Comparison of ENCODE assay signal across 13 mouse cellular contexts in genomic region chr4:145267631-145268110, GRCm38 (mm10). TPM values are rescaled to one million over a fixed set of nuclear protein-coding genes. Genes with fewer than 3 reads are reported as not detected.
DNase-seq lines count a peak whose midpoint lies in the region; ATAC-seq lines count a peak whose summit lies in the region.
"Had no signal": no experiment of that assay in that cellular context is flagged by ENCODE, and none has a peak within 500 bp of the region (broad histone marks: within the 10 kb centered on the region; RNA-seq: fewer than 3 reads in every experiment).

No protein-coding gene starts in this region.

- intact Hi-C loops in gastrocnemius, postnatal 36 days (cut with DNase I) = no loop called here

- H3K9me3 ChIP-seq in embryonic facial prominence, embryonic 14.5 days (ENCODE audit: control insufficient read depth, low read length) = no peaks in the 10 kb centered on the region
- H3K9me3 ChIP-seq: forebrain, embryonic 13.5 days; midbrain, embryonic 15.5 days had no signal

- peak; percentile 20 for DNase-seq in layer of hippocampus, adult 11-12 months (ENCODE audit: low spot score)
- no peak for DNase-seq in layer of hippocampus, postnatal 25 days (ENCODE audit: extremely low spot score in 1 of 2, low spot score in 1 of 2)
- DNase-seq in NIH3T3 (ENCODE audit: low read depth) = peak; percentile 75
- peak; percentile 33 for DNase-seq in embryonic facial prominence, embryonic 14.5 days (ENCODE audit: low spot score)
- DNase-seq in urinary bladder, postnatal 25 days (ENCODE audit: low spot score) = no peak
- no peak for DNase-seq in embryo, embryonic 9.5 days (ENCODE audit: extremely low spot score)
- DNase-seq in gastrocnemius, postnatal 36 days = no peak
- DNase-seq: cerebellum, postnatal 14 days had no signal

- no peaks in the 10 kb centered on the region for H3K4me1 ChIP-seq in embryonic facial prominence, embryonic 14.5 days (ENCODE audit: control insufficient read depth, insufficient read depth, low read length)
- H3K4me1 ChIP-seq: forebrain, embryonic 13.5 days; midbrain, embryonic 15.5 days had no signal

- peak; percentile 67; the same call in 1 of the 2 replicates for ATAC-seq in embryonic facial prominence, embryonic 14.5 days (ENCODE audit: low read depth)
- peak; percentile 39 for ATAC-seq in megakaryocyte, adult 5-6 weeks (ENCODE audit: poor library complexity, severe bottlenecking)
- ATAC-seq: forebrain, embryonic 13.5 days; hindbrain, embryonic 16.5 days; midbrain, embryonic 15.5 days had no signal

- H3K4me3 ChIP-seq in embryonic facial prominence, embryonic 14.5 days (ENCODE audit: low read depth, low read length) = no peak overlapping the region
- H3K4me3 ChIP-seq: forebrain, embryonic 13.5 days; midbrain, embryonic 15.5 days had no signal

- no peak overlapping the region for H3K27ac ChIP-seq in embryonic facial prominence, embryonic 14.5 days (replicated peaks; ENCODE audit: low read depth, low read length)
- H3K27ac ChIP-seq: forebrain, embryonic 13.5 days; midbrain, embryonic 15.5 days had no signal

- H3K9ac ChIP-seq in embryonic facial prominence, embryonic 14.5 days (ENCODE audit: low read depth, low read length) = no peak overlapping the region
- H3K9ac ChIP-seq: forebrain, embryonic 13.5 days; midbrain, embryonic 15.5 days had no signal

- 58% methylated on average over 4 of the region's 4 CpGs for WGBS in embryonic facial prominence, embryonic 14.5 days

- no peaks in the 10 kb centered on the region for H3K27me3 ChIP-seq in embryonic facial prominence, embryonic 14.5 days (replicated peaks; ENCODE audit: control insufficient read depth, insufficient read depth, low read length)
- H3K27me3 ChIP-seq: forebrain, embryonic 13.5 days; midbrain, embryonic 15.5 days had no signal

- no peaks in the 10 kb centered on the region for H3K36me3 ChIP-seq in embryonic facial prominence, embryonic 14.5 days (ENCODE audit: control insufficient read depth, insufficient read depth, low read length)
- H3K36me3 ChIP-seq: midbrain, embryonic 15.5 days had no signal

- no peak overlapping the region for H3K4me2 ChIP-seq in embryonic facial prominence, embryonic 14.5 days (ENCODE audit: low read depth, low read length)
- H3K4me2 ChIP-seq: forebrain, embryonic 13.5 days; heart, embryonic 11.5 days; midbrain, embryonic 15.5 days had no signal

RNA-seq across cellular contexts. Expression of gene Tnfrsf1b, which starts 21.0 kb away (rescaled TPM):
- 1 to 10 TPM; 2.5 to 3.2 TPM for total RNA-seq in layer of hippocampus, postnatal 25 days (2021)
- 3.9 and 4.5 TPM in 2 replicates for polyA plus RNA-seq in embryonic facial prominence, embryonic 14.5 days (2014; fragmentation: Nextera tagmentation; extraction: Ambion mirVana)
- total RNA-seq in megakaryocyte, adult 5-6 weeks (2015) = 107 and 112 TPM in 2 replicates
- total RNA-seq in megakaryocyte, adult 5-6 weeks (2017) = 113 and 122 TPM in 2 replicates
- total RNA-seq in gastrocnemius, postnatal 36 days (2021) = 1 to 10 TPM; 2.5 to 3.1 TPM

RNA-seq across cellular contexts. Expression of gene Tnfrsf8, which starts 47.3 kb away (rescaled TPM):
- total RNA-seq in layer of hippocampus, postnatal 25 days (2021) = 1 to 10 TPM in 1 of 2 experiments, under 1 TPM in 1; 0.79 to 1.1 TPM
- polyA plus RNA-seq in embryonic facial prominence, embryonic 14.5 days (2014; fragmentation: Nextera tagmentation; extraction: Ambion mirVana) = 0.08 and 0.18 TPM in 2 replicates
- total RNA-seq in megakaryocyte, adult 5-6 weeks (2015) = 1.1 and 2.7 TPM in 2 replicates
- 1.7 and 2.8 TPM in 2 replicates for total RNA-seq in megakaryocyte, adult 5-6 weeks (2017)
- total RNA-seq in gastrocnemius, postnatal 36 days (2021) = under 1 TPM in 1 of 2 experiments, not detected in 1; 0.10 TPM

Comparison
In these comparisons a context has a peak if more than half of its experiments do, and no peak if none do; other contexts are left out.
1. DNase-seq: peak in layer of hippocampus, adult 11-12 months (single experiment), NIH3T3 (single experiment) and embryonic facial prominence, embryonic 14.5 days (single experiment); none in layer of hippocampus, postnatal 25 days (0 of 2), urinary bladder, postnatal 25 days (single experiment), embryo, embryonic 9.5 days (single experiment) and gastrocnemius, postnatal 36 days (0 of 2).
2. RNA of gene Tnfrsf1b, which starts 21.0 kb away (total RNA-seq): 107 to 122 TPM in megakaryocyte, adult 5-6 weeks; 2.5 to 3.2 TPM in layer of hippocampus, postnatal 25 days and 2.5 to 3.1 TPM in gastrocnemius, postnatal 36 days; every median in the first group is over 10 times any median in the second.